Mouse (Mus musculus) liver, embryonic 16.5 days (tissue): ENCODE data around the gene Tmem53. TPM values are rescaled to one million over a fixed set of nuclear protein-coding genes. Genes with fewer than 3 reads are reported as not detected.

Experiments
- ATAC-seq: fragments of 200-750 bp; cut with Nextera tagmentation; 2 replicates; pipeline ENCODE4 v1.8.0; 2017; ENCODE audit warnings: low read depth, mild to moderate bottlenecking, moderate number of reproducible peaks, moderate library complexity
- H3K27ac ChIP-seq: fragments of 300-500 bp; sonication (generic); 2 replicates; pipeline ENCODE4 v1.5.1; 2014; ENCODE audit warnings: mild to moderate bottlenecking, low read length
- H3K27me3 ChIP-seq: fragments of 300-500 bp; sonication (generic); 2 replicates; pipeline ENCODE4 v1.6.1; 2014; ENCODE audit warnings: low read depth, low read length, mixed read lengths; ENCODE audit not compliant: control insufficient read depth, insufficient read depth
- H3K36me3 ChIP-seq: fragments of 300-500 bp; sonication (generic); 2 replicates; pipeline ENCODE4 v1.6.1; 2014; ENCODE audit warnings: mild to moderate bottlenecking; ENCODE audit not compliant: control insufficient read depth, insufficient read depth
- H3K4me1 ChIP-seq: fragments of 300-500 bp; sonication (generic); 2 replicates; pipeline ENCODE4 v1.6.1; 2014; ENCODE audit warnings: low read depth, low read length, mixed read lengths; ENCODE audit not compliant: control insufficient read depth
- H3K4me2 ChIP-seq: fragments of 300-500 bp; sonication (generic); 2 replicates; pipeline ENCODE4 v1.6.1; 2014; ENCODE audit warnings: low read depth, low read length, mixed read lengths
- H3K4me3 ChIP-seq: fragments of 300-500 bp; sonication (generic); 2 replicates; pipeline ENCODE4 v1.5.1; 2014; ENCODE audit warnings: low read depth, mild to moderate bottlenecking, low read length
- H3K9ac ChIP-seq: fragments of 300-500 bp; sonication (generic); 2 replicates; pipeline ENCODE4 v1.6.1; 2014; ENCODE audit warnings: low read depth, low read length
- H3K9me3 ChIP-seq: fragments of 300-500 bp; sonication (generic); replicated peaks from 2 replicates; pipeline ENCODE4 v1.6.1; 2016; ENCODE audit warnings: low read length; ENCODE audit not compliant: control insufficient read depth
- WGBS: fragments of 180-500 bp; shearing (Covaris S2); extraction: QIAGEN DNeasy Blood & Tissue Kit; methylation state at CpG from one replicate; pipeline ENCODE4 v1.1.7; 2014; ENCODE audit not compliant: insufficient replicate concordance; 5-methylcytosine and 5-hydroxymethylcytosine counted together
- polyA plus RNA-seq: library from polyadenylated mRNA; unstranded; fragments of >200 nt; fragmentation: Nextera tagmentation; extraction: Ambion mirVana; gene quantifications from 2 replicates; pipeline ENCODE4 v1.2.1, GENCODE M21; 2015

Gene Tmem53
- polyA plus RNA-seq, 1 experiment from 2014 or later, result 10.9 TPM

DNA sequence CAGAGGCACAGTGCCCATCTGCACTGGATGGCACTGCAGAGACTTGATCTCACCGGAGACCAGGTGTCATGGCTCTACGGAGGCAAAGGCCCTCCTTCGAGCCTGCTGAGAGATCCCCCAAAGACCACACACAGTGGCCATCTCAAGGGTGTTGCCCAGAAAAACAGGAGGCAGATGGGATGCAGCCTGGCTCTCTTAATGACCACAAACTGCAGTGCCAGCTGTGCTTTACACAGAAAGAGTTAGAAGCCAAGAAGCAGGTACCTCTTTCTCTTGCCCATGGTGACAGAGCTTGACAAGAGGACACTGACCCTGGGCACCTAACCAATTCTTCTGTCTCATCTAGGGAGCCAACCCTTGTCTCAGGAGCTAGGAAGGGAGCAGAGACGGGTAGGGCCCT lies 32.6 kb downstream of the Tmem53 start:
- no peaks in the 10 kb centered on the region for H3K27me3 ChIP-seq
- no peaks in the 10 kb centered on the region for H3K9me3 ChIP-seq
- no peak overlapping the region for H3K4me2 ChIP-seq
- no peak overlapping the region for H3K9ac ChIP-seq
- H3K4me1 ChIP-seq, result peaks cover 11% of the 10 kb centered on the region
- H3K27ac ChIP-seq, result no peak overlapping the region
- H3K36me3 ChIP-seq, result peaks cover 16% of the 10 kb centered on the region
- no peak for ATAC-seq
- 84% methylated on average over 4 of the region's 4 CpGs for WGBS
- no peak overlapping the region for H3K4me3 ChIP-seq

DNA sequence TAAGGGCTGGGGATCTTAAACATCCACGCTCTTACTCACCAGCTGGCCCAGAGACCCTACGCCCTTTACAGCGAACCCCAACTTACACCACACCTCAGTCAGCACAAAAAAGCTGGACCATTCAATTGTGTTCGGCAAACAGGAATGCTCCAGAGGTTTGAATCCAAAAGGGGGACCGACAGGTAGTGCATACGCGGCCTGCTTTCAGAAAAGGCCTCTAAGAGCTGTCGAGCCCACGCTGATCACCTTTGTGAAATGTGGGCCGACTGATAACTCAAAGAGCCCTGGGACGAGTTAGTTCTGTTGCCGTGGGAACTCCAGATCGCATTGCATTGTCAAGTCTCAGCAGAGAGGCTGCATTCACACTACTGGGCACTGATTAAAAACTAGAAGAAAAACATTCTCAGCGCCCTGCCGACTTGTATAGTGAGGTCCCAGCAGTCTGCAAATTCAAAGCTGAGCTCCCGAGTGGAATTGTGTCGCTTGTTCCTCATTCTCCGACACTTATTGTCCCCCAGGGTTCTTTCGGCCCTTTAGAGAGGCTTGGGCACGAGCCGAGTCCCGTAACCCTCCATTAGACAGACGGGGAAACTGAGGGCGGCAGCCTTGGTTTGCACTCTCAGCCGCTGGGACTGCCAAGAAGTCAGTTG lies 36.7 kb downstream of the Tmem53 start:
- peak overlapping the region; percentile 94 for H3K4me2 ChIP-seq
- 0 out of 2 replicates have a peak, but pooled peaks have one; percentile 13 for ATAC-seq
- peaks cover 17% of the 10 kb centered on the region for H3K4me1 ChIP-seq
- H3K4me3 ChIP-seq, result peak overlapping the region; percentile 83
- peaks cover 13% of the 10 kb centered on the region for H3K36me3 ChIP-seq
- no peaks in the 10 kb centered on the region for H3K9me3 ChIP-seq
- H3K27me3 ChIP-seq, result no peaks in the 10 kb centered on the region
- H3K9ac ChIP-seq, result peak overlapping the region; percentile 76
- H3K27ac ChIP-seq, result peak overlapping the region; percentile 91
- WGBS, result 23% methylated on average over 25 of the region's 25 CpGs

GRCm38 (mm10) chr4:117288927-117289801 lies 37.4 kb downstream of the Tmem53 start:
- under 1% methylated on average over 75 of the region's 80 CpGs for WGBS
- no peaks in the 10 kb centered on the region for H3K27me3 ChIP-seq
- H3K4me2 ChIP-seq, result peak overlapping the region; percentile 94
- H3K9ac ChIP-seq, result peak overlapping the region; percentile 76
- peaks cover 17% of the 10 kb centered on the region for H3K4me1 ChIP-seq
- peak overlapping the region; percentile 83 for H3K4me3 ChIP-seq
- peak overlapping the region; percentile 91 for H3K27ac ChIP-seq
- H3K9me3 ChIP-seq, result no peaks in the 10 kb centered on the region
- peaks cover 11% of the 10 kb centered on the region for H3K36me3 ChIP-seq
- ATAC-seq, result peak; percentile 83

DNA sequence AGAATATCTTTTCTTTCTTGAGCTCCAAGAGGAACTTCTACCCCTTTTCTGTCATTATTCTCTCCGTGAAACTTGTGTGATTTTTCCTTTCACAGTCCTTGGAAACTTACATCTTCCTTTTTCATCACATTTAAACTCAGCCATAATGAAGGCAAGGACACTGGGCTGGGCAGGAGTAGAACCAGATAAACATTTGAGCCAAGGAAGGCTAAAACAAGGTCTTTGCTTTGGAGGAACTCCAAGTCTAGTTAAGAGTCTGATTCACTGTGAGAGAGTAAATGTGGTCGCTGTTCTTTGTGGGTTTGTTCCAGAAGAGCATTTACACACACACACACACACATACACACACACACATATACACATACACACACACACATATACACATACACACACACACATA lies 39.9 kb downstream of the Tmem53 start:
- Histone ChIP-seq H3K4me1 (peaks cover 17% of the 10 kb centered on the region), H3K9me3 (no peaks in the 10 kb centered on the region), H3K27me3 (no peaks in the 10 kb centered on the region), H3K4me2 (no peak overlapping the region), H3K36me3 (no peaks in the 10 kb centered on the region), H3K4me3 (no peak overlapping the region), H3K27ac (no peak overlapping the region), H3K9ac (no peak overlapping the region)
- WGBS, result 73% methylated on average over 2 of the region's 2 CpGs
- no peak for ATAC-seq

- Histone ChIP-seq H3K36me3 (no peaks in the 10 kb centered on the region), H3K9me3 (no peaks in the 10 kb centered on the region), H3K9ac (no peak overlapping the region), H3K4me3 (no peak overlapping the region), H3K27ac (no peak overlapping the region), H3K4me2 (no peak overlapping the region), H3K4me1 (no peaks in the 10 kb centered on the region), H3K27me3 (peaks cover 7% of the 10 kb centered on the region)
- 81% methylated on average over 19 of the region's 19 CpGs for WGBS
- no peak for ATAC-seq
Measured at GRCm38 (mm10) chr4:117296849-117297593, 45.3 kb downstream of the Tmem53 start.

DNA sequence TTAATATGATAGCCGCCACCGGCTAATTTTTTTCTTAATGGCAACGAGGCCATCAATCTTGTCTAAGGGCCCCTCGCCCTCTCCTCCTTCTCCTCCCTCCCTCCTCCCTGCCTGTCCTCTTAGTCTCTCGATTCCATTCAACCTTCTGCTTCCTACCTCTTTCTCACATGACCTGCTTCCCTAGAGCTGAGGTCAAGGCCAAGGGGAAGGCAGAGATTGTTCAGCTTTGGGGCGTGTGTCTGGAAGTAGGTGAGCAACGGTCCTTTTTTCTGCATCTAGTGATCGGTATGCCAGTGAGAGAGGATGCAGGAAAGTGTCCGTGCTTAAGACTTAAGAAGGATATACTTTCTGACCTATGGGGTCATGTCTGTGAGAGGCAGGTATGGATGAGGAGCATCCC lies 46.1 kb downstream of the Tmem53 start:
- H3K9me3 ChIP-seq, result no peaks in the 10 kb centered on the region
- H3K4me2 ChIP-seq, result no peak overlapping the region
- no peak overlapping the region for H3K27ac ChIP-seq
- WGBS, result 70% methylated on average over 9 of the region's 9 CpGs
- peaks cover 12% of the 10 kb centered on the region for H3K27me3 ChIP-seq
- no peak for ATAC-seq
- no peaks in the 10 kb centered on the region for H3K36me3 ChIP-seq
- H3K9ac ChIP-seq, result no peak overlapping the region
- H3K4me3 ChIP-seq, result no peak overlapping the region
- no peaks in the 10 kb centered on the region for H3K4me1 ChIP-seq

DNA sequence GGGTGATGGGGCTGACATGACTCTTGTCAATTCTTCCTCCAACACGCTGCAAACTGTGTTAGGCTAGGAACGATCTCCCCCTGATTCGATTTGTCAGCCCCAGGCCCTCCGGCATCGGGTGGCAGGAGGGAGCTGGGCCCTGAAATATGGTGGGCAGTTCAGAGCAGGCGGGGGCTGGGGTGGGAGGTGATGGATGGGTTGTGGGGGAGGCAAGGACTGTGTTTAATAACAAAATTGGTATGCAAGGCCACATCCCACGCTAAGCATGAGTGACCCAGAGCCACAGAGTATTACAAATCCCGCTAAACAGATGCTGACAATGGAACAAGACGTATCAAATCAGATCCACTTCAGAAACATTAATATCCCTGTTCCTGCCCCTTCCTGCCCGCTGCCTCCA lies 48.2 kb downstream of the Tmem53 start:
- WGBS, result 70% methylated on average over 10 of the region's 10 CpGs
- no peaks in the 10 kb centered on the region for H3K36me3 ChIP-seq
- H3K27ac ChIP-seq, result no peak overlapping the region
- peaks cover 33% of the 10 kb centered on the region for H3K27me3 ChIP-seq
- ATAC-seq, result no peak
- no peak overlapping the region for H3K9ac ChIP-seq
- H3K4me1 ChIP-seq, result no peaks in the 10 kb centered on the region; the same call in 1 of the 2 replicates
- no peaks in the 10 kb centered on the region for H3K9me3 ChIP-seq
- H3K4me2 ChIP-seq, result no peak overlapping the region
- H3K4me3 ChIP-seq, result no peak overlapping the region

DNA sequence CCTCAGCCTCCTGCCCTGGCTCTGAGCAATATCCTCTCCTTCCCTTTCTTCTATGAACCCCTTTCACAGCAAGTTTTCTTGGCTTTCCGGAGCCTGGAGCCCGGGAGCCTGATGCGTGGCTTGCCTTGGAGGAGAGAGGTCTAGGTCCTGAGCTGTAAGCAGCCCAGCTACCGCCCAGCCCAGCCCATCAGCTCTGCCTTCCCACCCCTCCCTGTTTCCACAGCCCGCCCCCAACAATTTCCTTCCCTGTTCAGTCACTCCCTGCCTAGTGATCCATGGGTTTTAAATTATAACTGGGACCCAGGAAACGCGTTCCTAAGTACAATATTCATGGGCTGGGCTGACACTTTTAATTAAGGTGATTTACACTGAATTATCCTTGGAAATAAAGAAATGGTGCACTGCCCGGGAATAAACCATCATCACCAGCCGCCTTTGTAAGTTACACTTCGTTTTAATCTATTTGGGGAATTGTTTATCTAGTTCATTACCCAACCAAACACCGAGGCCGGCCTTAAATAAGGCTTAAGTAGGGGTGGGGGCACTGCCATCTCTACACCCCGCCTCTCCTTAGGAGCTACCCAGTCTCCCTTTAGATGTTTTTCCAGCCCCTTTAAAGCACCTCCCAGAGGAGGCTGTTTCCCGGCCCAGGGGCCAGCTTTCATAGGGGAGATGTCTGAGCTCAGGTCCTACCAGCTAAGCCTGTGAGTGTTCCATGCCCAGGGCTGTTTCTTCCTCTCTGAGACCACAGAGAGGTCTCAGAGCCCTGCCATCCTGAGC lies 50.5 kb downstream of the Tmem53 start:
- Histone ChIP-seq H3K9me3 (no peaks in the 10 kb centered on the region), H3K9ac (no peak overlapping the region), H3K27ac (no peak overlapping the region), H3K36me3 (no peaks in the 10 kb centered on the region), H3K4me2 (no peak overlapping the region), H3K4me3 (no peak overlapping the region), H3K4me1 (no peaks in the 10 kb centered on the region; the same call in 1 of the 2 replicates), H3K27me3 (peaks cover 43% of the 10 kb centered on the region)
- ATAC-seq, result no peak
- WGBS, result 46% methylated on average over 14 of the region's 14 CpGs
